Comparison of ENCODE assay signal across 13 mouse cellular contexts in genomic region chr16:21165343-21166220, GRCm38 (mm10). TPM values are rescaled to one million over a fixed set of nuclear protein-coding genes. Genes with fewer than 3 reads are reported as not detected.
DNase-seq lines count a peak whose midpoint lies in the region; ATAC-seq lines count a peak whose summit lies in the region.
"Not testable (repeated sequence)": the region's sequence is repeated elsewhere in the genome, so short reads cannot be mapped to it uniquely, and the experiment has no call there.
"Had no signal": no experiment of that assay in that cellular context is flagged by ENCODE, and none has a peak within 500 bp of the region (broad histone marks: within the 10 kb centered on the region; RNA-seq: fewer than 3 reads in every experiment).

No protein-coding gene starts in this region.

- not testable (repeated sequence) for H3K27ac ChIP-seq in embryonic facial prominence, embryonic 12.5 days; heart, embryonic 12.5 days (ENCODE audit: poor library complexity, severe bottlenecking); limb, embryonic 11.5 days (replicated peaks; ENCODE audit: low read depth, low read length); neural tube, embryonic 13.5 days (replicated peaks)

- DNase-seq in limb, embryonic 11.5 days (ENCODE audit: low spot score), result not testable (repeated sequence)
- DNase-seq in thymus, postnatal 25 days, result peak; percentile 29

- H3K4me3 ChIP-seq in embryonic facial prominence, embryonic 12.5 days; heart, embryonic 12.5 days; limb, embryonic 11.5 days (ENCODE audit: low read depth, low read length); neural tube, embryonic 13.5 days: not testable (repeated sequence)

- H3K27me3 ChIP-seq in embryonic facial prominence, embryonic 12.5 days; heart, embryonic 12.5 days (replicated peaks); limb, embryonic 11.5 days (ENCODE audit: control insufficient read depth, insufficient read depth, low read length); neural tube, embryonic 13.5 days: not testable (repeated sequence)

- peak overlapping the region; percentile 22; the same call in 1 of the 2 replicates for H3K4me2 ChIP-seq in embryonic facial prominence, embryonic 12.5 days (replicated peaks)
- H3K4me2 ChIP-seq in heart, embryonic 12.5 days, result peak overlapping the region; percentile 29; the same call in 1 of the 2 replicates
- not testable (repeated sequence) for H3K4me2 ChIP-seq in limb, embryonic 11.5 days (ENCODE audit: low read depth, severe bottlenecking); neural tube, embryonic 13.5 days

- H3K4me1 ChIP-seq in embryonic facial prominence, embryonic 12.5 days; heart, embryonic 12.5 days (replicated peaks); limb, embryonic 11.5 days (ENCODE audit: control insufficient read depth, insufficient read depth, low read length); neural tube, embryonic 13.5 days (replicated peaks): not testable (repeated sequence)

- H3K36me3 ChIP-seq in embryonic facial prominence, embryonic 12.5 days; heart, embryonic 12.5 days; limb, embryonic 11.5 days (ENCODE audit: control insufficient read depth, insufficient read depth, low read length); neural tube, embryonic 13.5 days: not testable (repeated sequence)

- not testable (repeated sequence) for H3K9me3 ChIP-seq in embryonic facial prominence, embryonic 12.5 days; heart, embryonic 12.5 days (replicated peaks); limb, embryonic 11.5 days (ENCODE audit: control insufficient read depth, low read length); neural tube, embryonic 13.5 days

- peak; percentile 97 for ATAC-seq in CD4-positive, CD25-positive, alpha-beta regulatory T cell, adult 4 months
- peak; percentile 67; the same call in 1 of the 2 replicates for ATAC-seq in embryonic facial prominence, embryonic 12.5 days (ENCODE audit: insufficient number of reproducible peaks, insufficient read depth, low FRiP score, low TSS enrichment)
- ATAC-seq in heart, embryonic 12.5 days (ENCODE audit: insufficient number of reproducible peaks, low FRiP score), result not testable (repeated sequence)
- ATAC-seq in inflammation-experienced regulatory T-cells, adult 6 months, result peak; percentile 91
- ATAC-seq in limb, embryonic 11.5 days (ENCODE audit: insufficient number of reproducible peaks, low FRiP score, low TSS enrichment, low read depth), result peak; percentile 47
- peak; percentile 93 for ATAC-seq in megakaryocyte-erythroid progenitor cell, adult 5-6 weeks (replicated peaks; ENCODE audit: low FRiP score, low TSS enrichment, poor library complexity, severe bottlenecking)
- ATAC-seq in neural tube, embryonic 13.5 days (ENCODE audit: low read depth), result peak; percentile 86

- H3K9ac ChIP-seq in embryonic facial prominence, embryonic 12.5 days; heart, embryonic 12.5 days; limb, embryonic 11.5 days (ENCODE audit: low read length); neural tube, embryonic 13.5 days: not testable (repeated sequence)

- WGBS in embryonic facial prominence, embryonic 12.5 days, result 18% methylated on average over 15 of the region's 19 CpGs
- WGBS in heart, embryonic 12.5 days, result 21% methylated on average over 17 of the region's 19 CpGs
- WGBS in limb, embryonic 11.5 days, result 20% methylated on average over 17 of the region's 19 CpGs
- WGBS in neural tube, embryonic 13.5 days, result 16% methylated on average over 18 of the region's 19 CpGs

RNA-seq across cellular contexts. Expression of gene Teddm3, which starts 11.8 kb away (rescaled TPM):
- under 1 TPM in 1 of 2 experiments, not detected in 1; 0.36 TPM for polyA plus RNA-seq in CD4-positive, CD25-positive, alpha-beta regulatory T cell, adult 4 months (2017; shearing (Covaris generic))
- not detected in 2 replicates for polyA plus RNA-seq in embryonic facial prominence, embryonic 12.5 days (2016; fragmentation: Nextera tagmentation; extraction: Ambion mirVana)
- not detected in 2 replicates for polyA plus RNA-seq in heart, embryonic 12.5 days (2016; fragmentation: Nextera tagmentation; extraction: Ambion mirVana)
- under 1 TPM in 2 of 3 experiments, not detected in 1; 0.40 to 0.59 TPM for polyA plus RNA-seq in inflammation-experienced regulatory T-cells, adult 6 months (2017; shearing (Covaris generic))
- polyA plus RNA-seq in limb, embryonic 11.5 days (2014; fragmentation: Nextera tagmentation; extraction: Ambion mirVana), result not detected in 2 replicates
- not detected in 2 replicates for total RNA-seq in megakaryocyte-erythroid progenitor cell, adult 5-6 weeks (2014; fragmentation: Nextera tagmentation)
- not detected in 2 replicates for total RNA-seq in megakaryocyte-erythroid progenitor cell, adult 5-6 weeks (2017)
- not detected in 2 replicates for polyA plus RNA-seq in neural tube, embryonic 13.5 days (2015; fragmentation: Nextera tagmentation; extraction: Ambion mirVana)
- total RNA-seq: adrenal gland, adult 2 months; gastrocnemius, postnatal 36 days; heart, postnatal 14 days had no signal
- polyA plus RNA-seq: forebrain, embryonic 10.5 days; liver, embryonic 16.5 days had no signal

RNA-seq across cellular contexts. Expression of gene Ephb3, which starts 39.0 kb away (rescaled TPM):
- polyA plus RNA-seq in CD4-positive, CD25-positive, alpha-beta regulatory T cell, adult 4 months (2017; shearing (Covaris generic)), result not detected
- polyA plus RNA-seq in embryonic facial prominence, embryonic 12.5 days (2016; fragmentation: Nextera tagmentation; extraction: Ambion mirVana), result 76.1 and 79.7 TPM in 2 replicates
- 24.0 and 25.4 TPM in 2 replicates for polyA plus RNA-seq in heart, embryonic 12.5 days (2016; fragmentation: Nextera tagmentation; extraction: Ambion mirVana)
- not detected for polyA plus RNA-seq in inflammation-experienced regulatory T-cells, adult 6 months (2017; shearing (Covaris generic))
- 33.1 and 35.7 TPM in 2 replicates for polyA plus RNA-seq in limb, embryonic 11.5 days (2014; fragmentation: Nextera tagmentation; extraction: Ambion mirVana)
- total RNA-seq in megakaryocyte-erythroid progenitor cell, adult 5-6 weeks (2014; fragmentation: Nextera tagmentation), result not detected in 2 replicates
- not detected in 2 replicates for total RNA-seq in megakaryocyte-erythroid progenitor cell, adult 5-6 weeks (2017)
- polyA plus RNA-seq in neural tube, embryonic 13.5 days (2015; fragmentation: Nextera tagmentation; extraction: Ambion mirVana), result 13.5 and 14.5 TPM in 2 replicates

Comparison
In these comparisons a context has a peak if more than half of its experiments do, and no peak if none do; other contexts are left out.
1. RNA of gene Ephb3, which starts 39.0 kb away (polyA plus RNA-seq): 76.1 to 79.7 TPM in embryonic facial prominence, embryonic 12.5 days, 33.1 to 35.7 TPM in limb, embryonic 11.5 days, 24.0 to 25.4 TPM in heart, embryonic 12.5 days and 13.5 to 14.5 TPM in neural tube, embryonic 13.5 days; not detected in CD4-positive, CD25-positive, alpha-beta regulatory T cell, adult 4 months and not detected in inflammation-experienced regulatory T-cells, adult 6 months; every median in the first group is over 10 times any median in the second.